Mouse (Mus musculus): ENCODE data around the gene Klhl29.

DNA sequence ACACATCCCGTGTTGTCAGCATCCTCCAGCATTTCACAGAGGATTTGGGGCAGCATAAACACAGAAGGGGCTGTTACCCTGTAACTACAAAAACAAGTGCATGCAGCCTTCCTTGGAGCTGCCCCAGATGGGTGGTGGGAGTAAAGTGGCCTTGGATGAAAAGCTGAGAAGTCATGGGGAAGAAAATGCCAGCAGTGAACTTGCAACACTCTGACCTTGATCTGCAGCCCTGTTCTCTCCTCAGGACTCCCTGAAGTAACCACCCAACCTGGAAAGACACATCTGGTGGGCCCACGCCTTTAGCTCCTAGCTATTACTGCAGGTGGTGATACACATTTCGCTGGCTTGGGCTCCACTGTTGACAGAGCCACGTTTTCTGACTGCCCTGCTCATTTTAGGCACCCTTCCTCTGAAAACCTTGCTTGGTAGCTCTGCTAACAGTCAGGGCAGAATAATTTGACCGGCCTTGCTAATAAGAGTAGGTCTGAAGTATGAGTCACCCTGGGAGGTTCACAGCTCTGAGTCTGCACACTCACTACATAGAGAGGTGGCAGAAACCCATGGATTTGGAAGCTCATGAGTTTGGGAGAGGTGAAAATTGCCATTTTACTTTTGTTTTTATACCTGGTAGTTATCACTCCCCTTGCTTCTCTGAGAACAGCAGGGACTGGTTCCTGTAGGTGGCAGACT lies 228.0 kb downstream of the Klhl29 start:
- no peak for TF ChIP-seq POLR2A (IDR thresholded peaks at IDR 0.05; ENCODE audit: low read depth, low read length)
- no peak for TF ChIP-seq CTCF (IDR thresholded peaks at IDR 0.05; ENCODE audit: extremely low read depth, insufficient read length, insufficient replicate concordance, low read depth, low read length)
